ENCODE assay signal across 22 mouse cellular contexts in genomic region chr9:61694206-61694605, GRCm38 (mm10).
A peak's percentile ranks its signal among the peaks of the same experiment; 100 is the strongest.
DNase-seq lines count a peak whose midpoint lies in the region; ATAC-seq lines count a peak whose summit lies in the region.
"Had no signal": no experiment of that assay in that cellular context is flagged by ENCODE, and none has a peak within 500 bp of the region (broad histone marks: within the 10 kb centered on the region; RNA-seq: fewer than 3 reads in every experiment).

No protein-coding gene starts in this region.

- peak; percentile 13 for DNase-seq in embryo, embryonic 10 days (ENCODE audit: low spot score)
- DNase-seq in embryo, embryonic 9.5 days (ENCODE audit: extremely low spot score), result no peak
- no peak for DNase-seq in neural tube, embryonic 10.5 days (ENCODE audit: extremely low spot score, low spot score)
- DNase-seq in adrenal gland, postnatal 14 days, result no peak
- DNase-seq: adrenal gland, adult 8-10 months; adrenal gland, postnatal 25 days; cerebellum, adult 11 months; cerebellum, adult 18-20 months; cerebellum, adult 8-10 months; cerebellum, adult 9-11 months; cerebellum, postnatal 14 days; cerebellum, postnatal 36 days; embryo, embryonic 11 days; forebrain, postnatal 0 days had no signal

- peak; percentile 47; the same call in 1 of the 2 replicates for ATAC-seq in common myeloid progenitor, adult 5-6 weeks (replicated peaks; ENCODE audit: low read depth, poor library complexity, severe bottlenecking)
- 0 out of 2 replicates have a peak, but pooled peaks have one; percentile 17 for ATAC-seq in megakaryocyte progenitor cell, adult 5-6 weeks (replicated peaks; ENCODE audit: poor library complexity)
- ATAC-seq in cerebellum, adult (ENCODE audit: insufficient number of reproducible peaks, low FRiP score, low TSS enrichment), result no peak
- ATAC-seq: activated CD4-positive, CD25-positive, alpha-beta regulatory T cell, adult 4 months; CD4-positive, CD25-positive, alpha-beta regulatory T cell, adult 4 months; forebrain, embryonic 13.5 days; forebrain, embryonic 15.5 days; forebrain, postnatal 0 days; Patski had no signal
